Mouse (Mus musculus): ENCODE results near the gene Stap1. TPM values are rescaled to one million over a fixed set of nuclear protein-coding genes. Genes with fewer than 3 reads are reported as not detected.

Stap1 gene
- polyA plus RNA-seq, 1 experiment, result 0.08 TPM

- TF ChIP-seq E2F4 (IDR thresholded peaks at IDR 0.05; ENCODE audit: insufficient read depth) (no peak), MAX (IDR thresholded peaks at IDR 0.05; ENCODE audit: low read depth) (no peak), TCF12 (IDR thresholded peaks at IDR 0.05; ENCODE audit: insufficient read depth, poor library complexity, severe bottlenecking) (no peak), USF1 (IDR thresholded peaks at IDR 0.05; ENCODE audit: low read depth) (no peak), POLR2A (IDR thresholded peaks at IDR 0.05; ENCODE audit: insufficient read length, low read depth) (no peak), REST (IDR thresholded peaks at IDR 0.05; ENCODE audit: insufficient read depth, insufficient read length) (no peak)
- Histone ChIP-seq H3ac (ENCODE audit: control insufficient read depth, insufficient read length) (no peak overlapping the region), H3K36me3 (ENCODE audit: control insufficient read depth, insufficient read depth) (no peaks in the 10 kb centered on the region), H3K4me3 (no peak overlapping the region), H3K4me2 (ENCODE audit: low read depth) (no peak overlapping the region), H3K79me2 (ENCODE audit: control insufficient read depth, insufficient read depth) (no peaks in the 10 kb centered on the region), H3K27me3 (ENCODE audit: control insufficient read depth, insufficient read depth, insufficient read length) (no peaks in the 10 kb centered on the region)
These were observed 27.4 kb downstream of the Stap1 start for GRCm38 (mm10) chr5:86098988-86099387.

DNA sequence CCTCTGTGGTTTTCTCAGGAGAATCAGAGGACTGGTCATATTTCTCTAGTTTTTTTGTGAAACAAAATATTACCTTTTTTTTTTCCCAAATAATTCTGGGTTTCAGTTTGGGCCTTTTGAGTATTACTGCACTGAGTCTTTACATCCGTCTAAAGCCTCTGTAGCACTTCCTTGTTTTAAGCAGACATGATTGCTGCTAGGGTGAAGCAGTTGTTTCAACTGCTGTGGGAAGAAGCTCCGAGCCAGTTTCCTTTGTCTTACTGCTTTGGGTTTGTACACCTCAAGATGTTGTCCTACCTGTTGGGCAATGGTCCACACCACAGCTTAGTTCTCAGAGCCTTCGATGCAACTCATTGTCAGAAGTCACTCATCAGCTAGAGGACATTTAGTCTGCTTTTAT, 29.1 kb downstream of the Stap1 start:
- H3K36me3 ChIP-seq (ENCODE audit: control insufficient read depth, insufficient read depth), result no peaks in the 10 kb centered on the region
- H3K79me2 ChIP-seq (ENCODE audit: control insufficient read depth, insufficient read depth), result no peaks in the 10 kb centered on the region
- no peak overlapping the region for H3ac ChIP-seq (ENCODE audit: control insufficient read depth, insufficient read length)
- no peak overlapping the region for H3K4me2 ChIP-seq (ENCODE audit: low read depth)
- no peaks in the 10 kb centered on the region for H3K27me3 ChIP-seq (ENCODE audit: control insufficient read depth, insufficient read depth, insufficient read length)
- no peak for TF ChIP-seq MYOG (IDR thresholded peaks at IDR 0.05; ENCODE audit: control insufficient read depth in 1 of 3, insufficient read depth in 1 of 3, insufficient read length in 2 of 3, low read depth in 2 of 3)
- no peak for TF ChIP-seq CEBPB (IDR thresholded peaks at IDR 0.05; ENCODE audit: insufficient read depth, poor library complexity, severe bottlenecking)
- TF ChIP-seq POLR2AphosphoS2 (IDR thresholded peaks at IDR 0.05; ENCODE audit: insufficient read length, low read depth), result no peak
- TF ChIP-seq REST (IDR thresholded peaks at IDR 0.05; ENCODE audit: insufficient read depth, insufficient read length), result no peak
- no peak for TF ChIP-seq SRF (IDR thresholded peaks at IDR 0.05; ENCODE audit: control insufficient read depth, insufficient read length, low read depth)
- no peak for TF ChIP-seq MYOD1 (IDR thresholded peaks at IDR 0.05; ENCODE audit: control insufficient read depth in 1 of 3, insufficient read length in 2 of 3, low read depth in 2 of 3)
- no peak for TF ChIP-seq MAX (IDR thresholded peaks at IDR 0.05; ENCODE audit: low read depth)
- TF ChIP-seq TCF3 (IDR thresholded peaks at IDR 0.05; ENCODE audit: insufficient read length, low read depth), result no peak
- TF ChIP-seq TCF12 (IDR thresholded peaks at IDR 0.05; ENCODE audit: insufficient read depth, poor library complexity, severe bottlenecking), result no peak
- TF ChIP-seq POLR2A (IDR thresholded peaks at IDR 0.05; ENCODE audit: insufficient read length, low read depth), result no peak
- no peak for TF ChIP-seq USF1 (IDR thresholded peaks at IDR 0.05; ENCODE audit: low read depth)
- no peak for TF ChIP-seq E2F4 (IDR thresholded peaks at IDR 0.05; ENCODE audit: insufficient read depth)
- no peak overlapping the region for H3K4me3 ChIP-seq

DNA sequence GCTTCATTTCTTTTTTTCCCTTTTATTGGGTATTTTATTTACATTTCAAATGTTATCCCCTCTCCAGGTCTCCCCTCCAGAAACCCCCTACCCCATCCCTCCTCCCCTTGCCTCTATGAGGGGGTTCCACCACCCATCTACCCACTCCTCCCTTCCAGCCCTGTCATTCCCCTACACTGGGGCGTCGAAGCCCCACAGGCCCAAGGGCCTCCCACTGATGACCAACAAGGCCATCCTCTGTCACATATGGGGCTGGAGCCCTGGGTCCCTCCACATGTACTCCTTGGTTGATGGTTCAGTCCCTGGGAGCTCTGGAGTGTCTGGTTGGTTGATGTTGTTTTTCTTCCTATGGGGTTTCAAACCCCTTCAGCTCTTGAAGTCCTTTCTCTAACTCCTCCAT, 30.6 kb downstream of the Stap1 start:
- Histone ChIP-seq H3K27me3 (ENCODE audit: control insufficient read depth, insufficient read depth, insufficient read length) (no peaks in the 10 kb centered on the region), H3K79me2 (ENCODE audit: control insufficient read depth, insufficient read depth) (no peaks in the 10 kb centered on the region), H3K4me3 (no peak overlapping the region), H3K4me2 (ENCODE audit: low read depth) (no peak overlapping the region), H3ac (ENCODE audit: control insufficient read depth, insufficient read length) (no peak overlapping the region), H3K36me3 (ENCODE audit: control insufficient read depth, insufficient read depth) (peaks cover 3% of the 10 kb centered on the region)
- TF ChIP-seq TCF12 (IDR thresholded peaks at IDR 0.05; ENCODE audit: insufficient read depth, poor library complexity, severe bottlenecking) (no peak), MAX (IDR thresholded peaks at IDR 0.05; ENCODE audit: low read depth) (no peak), E2F4 (IDR thresholded peaks at IDR 0.05; ENCODE audit: insufficient read depth) (no peak), SRF (IDR thresholded peaks at IDR 0.05; ENCODE audit: control insufficient read depth, insufficient read length, low read depth) (no peak)

DNA sequence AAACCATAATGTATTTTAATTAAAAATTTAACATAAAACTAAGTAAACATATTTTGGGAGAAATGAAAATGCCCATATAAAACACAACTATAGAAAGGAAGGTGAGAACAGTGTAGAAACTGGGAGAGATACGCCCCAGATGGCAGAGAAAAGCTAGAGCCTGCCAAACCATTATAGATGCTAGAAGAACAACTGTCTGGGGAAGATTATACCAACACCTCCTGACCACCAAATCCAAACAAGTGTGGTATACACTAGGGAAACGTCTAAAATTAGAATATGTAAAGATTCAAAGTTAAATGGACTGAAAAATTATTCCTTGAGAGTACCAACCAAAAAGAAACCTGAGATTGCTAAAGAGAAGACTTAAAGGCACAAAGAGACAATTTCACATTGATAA, 35.1 kb downstream of the Stap1 start:
- no peak overlapping the region for H3K4me3 ChIP-seq
- no peak overlapping the region for H3ac ChIP-seq (ENCODE audit: control insufficient read depth, insufficient read length)
- H3K4me2 ChIP-seq (ENCODE audit: low read depth), result no peak overlapping the region
- H3K27me3 ChIP-seq (ENCODE audit: control insufficient read depth, insufficient read depth, insufficient read length), result no peaks in the 10 kb centered on the region
- no peaks in the 10 kb centered on the region for H3K79me2 ChIP-seq (ENCODE audit: control insufficient read depth, insufficient read depth)
- H3K36me3 ChIP-seq (ENCODE audit: control insufficient read depth, insufficient read depth), result peaks cover 3% of the 10 kb centered on the region
- TF ChIP-seq MYOG (IDR thresholded peaks at IDR 0.05; ENCODE audit: control insufficient read depth in 1 of 3, insufficient read depth in 1 of 3, insufficient read length in 2 of 3, low read depth in 2 of 3), result no peak
- no peak for TF ChIP-seq TCF3 (IDR thresholded peaks at IDR 0.05; ENCODE audit: insufficient read length, low read depth)
- TF ChIP-seq POLR2AphosphoS2 (IDR thresholded peaks at IDR 0.05; ENCODE audit: insufficient read length, low read depth), result no peak
- TF ChIP-seq MAX (IDR thresholded peaks at IDR 0.05; ENCODE audit: low read depth), result no peak
- no peak for TF ChIP-seq MYOD1 (IDR thresholded peaks at IDR 0.05; ENCODE audit: control insufficient read depth in 1 of 3, insufficient read length in 2 of 3, low read depth in 2 of 3)
- TF ChIP-seq POLR2A (IDR thresholded peaks at IDR 0.05; ENCODE audit: insufficient read length, low read depth), result no peak
- no peak for TF ChIP-seq SRF (IDR thresholded peaks at IDR 0.05; ENCODE audit: control insufficient read depth, insufficient read length, low read depth)

DNA sequence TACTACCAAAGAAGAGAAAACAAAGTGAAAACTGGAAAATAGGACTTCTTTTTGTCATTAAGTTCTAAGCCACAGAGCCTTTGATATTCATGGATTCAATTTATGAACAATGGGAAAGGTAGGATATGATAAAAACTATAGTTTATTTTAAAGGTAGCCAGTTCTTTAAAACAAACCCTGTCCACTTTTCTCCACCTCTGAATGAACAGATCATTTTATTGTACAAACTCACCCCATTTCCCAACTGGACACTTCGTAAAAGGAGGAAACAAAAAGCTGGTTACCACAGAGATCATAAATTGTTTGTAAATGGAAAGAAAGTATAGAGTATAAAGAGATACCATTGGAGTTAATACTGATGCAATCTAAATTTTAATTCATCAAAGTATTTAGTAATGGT, 39.5 kb downstream of the Stap1 start:
- H3K79me2 ChIP-seq (ENCODE audit: control insufficient read depth, insufficient read depth), result no peaks in the 10 kb centered on the region
- no peak overlapping the region for H3ac ChIP-seq (ENCODE audit: control insufficient read depth, insufficient read length)
- no peak overlapping the region for H3K4me3 ChIP-seq
- H3K27me3 ChIP-seq (ENCODE audit: control insufficient read depth, insufficient read depth, insufficient read length), result no peaks in the 10 kb centered on the region
- peaks cover 15% of the 10 kb centered on the region for H3K36me3 ChIP-seq (ENCODE audit: control insufficient read depth, insufficient read depth)
- H3K4me2 ChIP-seq (ENCODE audit: low read depth), result no peak overlapping the region
- no peak for TF ChIP-seq MAX (IDR thresholded peaks at IDR 0.05; ENCODE audit: low read depth)
- no peak for TF ChIP-seq TCF3 (IDR thresholded peaks at IDR 0.05; ENCODE audit: insufficient read length, low read depth)
- TF ChIP-seq CEBPB (IDR thresholded peaks at IDR 0.05; ENCODE audit: insufficient read depth, poor library complexity, severe bottlenecking), result no peak
- TF ChIP-seq REST (IDR thresholded peaks at IDR 0.05; ENCODE audit: insufficient read depth, insufficient read length), result no peak
- no peak for TF ChIP-seq TCF12 (IDR thresholded peaks at IDR 0.05; ENCODE audit: insufficient read depth, poor library complexity, severe bottlenecking)
- no peak for TF ChIP-seq USF1 (IDR thresholded peaks at IDR 0.05; ENCODE audit: low read depth)
- no peak for TF ChIP-seq POLR2AphosphoS2 (IDR thresholded peaks at IDR 0.05; ENCODE audit: insufficient read length, low read depth)
- TF ChIP-seq E2F4 (IDR thresholded peaks at IDR 0.05; ENCODE audit: insufficient read depth), result no peak
- no peak for TF ChIP-seq SRF (IDR thresholded peaks at IDR 0.05; ENCODE audit: control insufficient read depth, insufficient read length, low read depth)
- TF ChIP-seq MYOG (IDR thresholded peaks at IDR 0.05; ENCODE audit: control insufficient read depth in 1 of 3, insufficient read depth in 1 of 3, insufficient read length in 2 of 3, low read depth in 2 of 3), result no peak
- TF ChIP-seq MYOD1 (IDR thresholded peaks at IDR 0.05; ENCODE audit: control insufficient read depth in 1 of 3, insufficient read length in 2 of 3, low read depth in 2 of 3), result no peak
- TF ChIP-seq POLR2A (IDR thresholded peaks at IDR 0.05; ENCODE audit: insufficient read length, low read depth), result no peak

Data from myocyte (in vitro differentiated cells).